Mouse (Mus musculus) lung, embryonic 15.5 days (tissue): Measurements from ENCODE around the gene Ddx11. TPM values are rescaled to one million over a fixed set of nuclear protein-coding genes. Genes with fewer than 3 reads are reported as not detected.

ENCODE experiments used
- ATAC-seq: fragments of 200-750 bp; cut with Nextera tagmentation; 2 replicates; pipeline ENCODE4 v1.8.0; 2017; ENCODE audit warnings: moderate number of reproducible peaks, borderline replicate concordance; ENCODE audit not compliant: low FRiP score, low TSS enrichment; ENCODE audit errors: extremely low read depth
- H3K27ac ChIP-seq: fragments of 300-500 bp; sonication (generic); 2 replicates; pipeline ENCODE4 v1.5.1; 2015; ENCODE audit warnings: moderate library complexity, mild to moderate bottlenecking, inconsistent platforms
- H3K27me3 ChIP-seq: fragments of 300-500 bp; sonication (generic); 2 replicates; pipeline ENCODE4 v1.6.1; 2015; ENCODE audit warnings: inconsistent platforms
- H3K36me3 ChIP-seq: fragments of 300-500 bp; sonication (generic); 2 replicates; pipeline ENCODE4 v1.6.1; 2015; ENCODE audit warnings: inconsistent platforms
- H3K4me1 ChIP-seq: fragments of 300-500 bp; sonication (generic); 2 replicates; pipeline ENCODE4 v1.6.1; 2015; ENCODE audit warnings: inconsistent platforms
- H3K4me2 ChIP-seq: fragments of 300-500 bp; sonication (generic); 2 replicates; pipeline ENCODE4 v1.6.1; 2015; ENCODE audit warnings: inconsistent platforms, mild to moderate bottlenecking, moderate library complexity
- H3K4me3 ChIP-seq: fragments of 300-500 bp; sonication (generic); 2 replicates; pipeline ENCODE4 v1.5.1; 2015; ENCODE audit warnings: mild to moderate bottlenecking, inconsistent platforms
- H3K9ac ChIP-seq: fragments of 300-500 bp; sonication (generic); 2 replicates; pipeline ENCODE4 v1.6.1; 2015; ENCODE audit warnings: inconsistent platforms
- H3K9me3 ChIP-seq: fragments of 300-500 bp; sonication (generic); 2 replicates; pipeline ENCODE4 v1.6.1; 2016; ENCODE audit warnings: inconsistent platforms
- WGBS: fragments of 180-500 bp; shearing (Covaris S2); methylation state at CpG from one replicate; pipeline ENCODE4 v1.1.7; 2015; 5-methylcytosine and 5-hydroxymethylcytosine counted together
- polyA plus RNA-seq: library from polyadenylated mRNA; unstranded; fragments of >200 nt; fragmentation: Nextera tagmentation; extraction: Ambion mirVana; gene quantifications from 2 replicates; pipeline ENCODE4 v1.2.1, GENCODE M21; 2015

Ddx11 gene
- 22.6 and 28.7 TPM in 2 replicates for polyA plus RNA-seq

- Histone ChIP-seq H3K4me1 (peaks cover 15% of the 10 kb centered on the region), H3K4me3 (peak within 1 kb of the TSS; percentile 85), H3K36me3 (peaks cover 33% of the 10 kb centered on the region), H3K9ac (peak within 1 kb of the TSS; percentile 79), H3K27ac (peak within 1 kb of the TSS; percentile 96), H3K9me3 (no peaks in the 10 kb centered on the region), H3K27me3 (no peaks in the 10 kb centered on the region), H3K4me2 (peak within 1 kb of the TSS; percentile 70)
- ATAC-seq = peak; percentile 83
- 4% methylated on average over 45 of the region's 45 CpGs for WGBS
Measured at GRCm38 (mm10) chr17:66123066-66123815, at the start of gene Ddx11. TSS of gene Ddx11 (plus strand) at chr17:66123520.

DNA sequence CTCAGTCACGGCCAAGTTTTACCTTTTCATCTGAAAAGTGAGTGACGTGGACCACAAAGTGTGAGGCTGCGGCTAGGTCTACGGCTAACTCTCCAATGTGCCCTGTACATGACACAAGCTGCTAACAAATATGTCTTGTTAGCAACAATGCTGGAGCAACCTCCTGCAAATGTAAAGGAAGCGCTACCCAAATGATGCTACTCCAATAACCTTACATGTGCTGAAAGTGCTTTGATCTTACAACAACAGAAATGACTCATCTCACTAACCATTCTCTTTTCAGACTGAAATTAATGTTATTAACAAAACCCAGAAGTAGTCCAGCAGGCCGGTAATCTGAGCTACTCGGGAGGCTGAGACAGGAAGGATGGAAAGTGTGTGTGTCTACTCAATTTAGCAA, 49.3 kb upstream of the Ddx11 start:
- no peak for ATAC-seq
- Histone ChIP-seq H3K36me3 (no peaks in the 10 kb centered on the region), H3K27me3 (no peaks in the 10 kb centered on the region), H3K27ac (no peak overlapping the region), H3K4me2 (no peak overlapping the region), H3K9me3 (no peaks in the 10 kb centered on the region), H3K4me3 (no peak overlapping the region), H3K9ac (no peak overlapping the region), H3K4me1 (peaks cover 23% of the 10 kb centered on the region; the same call in 1 of the 2 replicates)
- 85% methylated on average over 7 of the region's 7 CpGs for WGBS

- Histone ChIP-seq H3K9ac (peak overlapping the region; percentile 70), H3K36me3 (peaks cover 11% of the 10 kb centered on the region), H3K27me3 (no peaks in the 10 kb centered on the region), H3K4me1 (peaks cover 23% of the 10 kb centered on the region; the same call in 1 of the 2 replicates), H3K4me2 (peak overlapping the region; percentile 90), H3K9me3 (no peaks in the 10 kb centered on the region), H3K4me3 (peak overlapping the region; percentile 98), H3K27ac (no peak overlapping the region)
- 7% methylated on average over 12 of the region's 12 CpGs for WGBS
- no peak for ATAC-seq
Measured at GRCm38 (mm10) chr17:66075827-66076173, 47.5 kb upstream of the Ddx11 start.

GRCm38 (mm10) chr17:66076174-66076927, 47.0 kb upstream of the Ddx11 start:
- H3K9me3 ChIP-seq = no peaks in the 10 kb centered on the region
- H3K27ac ChIP-seq = peak overlapping the region; percentile 87
- peak overlapping the region; percentile 70 for H3K9ac ChIP-seq
- H3K4me3 ChIP-seq = peak overlapping the region; percentile 98
- H3K4me1 ChIP-seq = peaks cover 23% of the 10 kb centered on the region; the same call in 1 of the 2 replicates
- WGBS = under 1% methylated on average over 95 of the region's 95 CpGs
- H3K27me3 ChIP-seq = no peaks in the 10 kb centered on the region
- ATAC-seq = peak; percentile 89
- peaks cover 11% of the 10 kb centered on the region for H3K36me3 ChIP-seq
- peak overlapping the region; percentile 90 for H3K4me2 ChIP-seq

DNA sequence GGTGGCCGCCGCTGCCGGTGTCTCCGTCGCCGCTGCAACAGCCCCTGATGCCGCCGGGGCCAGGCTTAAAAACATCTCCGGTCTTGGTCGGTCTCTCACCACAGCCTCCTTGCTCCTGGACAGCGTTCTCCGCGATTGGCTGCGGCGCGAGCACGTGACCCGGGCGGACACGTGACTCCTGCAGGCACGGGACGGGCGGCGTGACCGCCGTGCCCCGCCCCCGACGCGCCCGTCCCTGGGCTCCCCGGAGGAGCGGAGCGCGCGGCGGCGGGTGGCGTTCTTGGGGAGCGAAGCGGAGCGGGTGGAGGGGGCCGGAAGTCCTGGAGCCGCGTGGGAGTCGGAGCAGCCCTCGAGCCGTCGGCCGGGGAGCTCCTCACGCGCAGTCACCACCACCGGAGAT, 46.4 kb upstream of the Ddx11 start, which contains the start of gene Ankrd12:
Gene Ankrd12 (minus strand): TSS at position 156 of the 400 bp plus-strand sequence.
- 2% methylated on average over 53 of the region's 53 CpGs for WGBS
- Histone ChIP-seq H3K4me1 (peaks cover 23% of the 10 kb centered on the region; the same call in 1 of the 2 replicates), H3K27ac (peak within 1 kb of the TSS; percentile 87), H3K36me3 (peaks cover 11% of the 10 kb centered on the region), H3K9me3 (no peaks in the 10 kb centered on the region), H3K4me3 (peak within 1 kb of the TSS; percentile 98), H3K4me2 (peak within 1 kb of the TSS; percentile 90), H3K9ac (peak within 1 kb of the TSS; percentile 70), H3K27me3 (no peaks in the 10 kb centered on the region)
- peak; percentile 99 for ATAC-seq

DNA sequence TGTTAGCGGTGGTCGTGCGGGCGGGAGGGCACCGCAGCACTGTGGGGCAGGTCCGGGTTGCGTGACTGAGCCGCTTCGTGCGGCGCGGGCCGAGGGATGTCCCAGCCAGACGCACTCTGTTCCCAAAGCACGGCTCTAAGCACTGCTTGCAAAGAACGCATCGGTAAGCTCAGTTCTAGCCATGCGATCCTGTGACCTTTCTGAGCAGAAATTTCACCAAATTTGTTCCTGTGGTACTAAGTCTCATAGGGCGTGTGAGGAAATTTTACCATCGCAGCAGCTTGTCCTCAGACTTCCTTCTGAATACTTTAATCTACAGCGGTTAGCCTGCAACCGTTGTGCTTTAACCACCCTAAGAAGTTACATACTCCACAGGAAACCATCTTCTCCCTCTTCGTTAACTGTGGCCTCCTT, 45.9 kb upstream of the Ddx11 start:
- peak overlapping the region; percentile 87 for H3K27ac ChIP-seq
- H3K4me1 ChIP-seq = peaks cover 23% of the 10 kb centered on the region; the same call in 1 of the 2 replicates
- H3K4me3 ChIP-seq = peak overlapping the region; percentile 98
- ATAC-seq = peak; percentile 58; the same call in 1 of the 2 replicates
- no peaks in the 10 kb centered on the region for H3K9me3 ChIP-seq
- H3K36me3 ChIP-seq = peaks cover 11% of the 10 kb centered on the region
- WGBS = under 1% methylated on average over 23 of the region's 23 CpGs
- no peaks in the 10 kb centered on the region for H3K27me3 ChIP-seq
- peak overlapping the region; percentile 90 for H3K4me2 ChIP-seq
- peak overlapping the region; percentile 70 for H3K9ac ChIP-seq

- WGBS = 74% methylated on average over 1 of the region's 1 CpGs
- Histone ChIP-seq H3K9me3 (no peaks in the 10 kb centered on the region), H3K4me2 (no peak overlapping the region), H3K4me1 (no peaks in the 10 kb centered on the region), H3K27ac (no peak overlapping the region), H3K36me3 (peaks cover 40% of the 10 kb centered on the region), H3K9ac (no peak overlapping the region), H3K4me3 (no peak overlapping the region), H3K27me3 (no peaks in the 10 kb centered on the region)
- ATAC-seq = no peak
Measured at GRCm38 (mm10) chr17:66084486-66084885, 38.8 kb upstream of the Ddx11 start.

GRCm38 (mm10) chr17:66085038-66085437, 38.3 kb upstream of the Ddx11 start:
- H3K4me3 ChIP-seq = no peak overlapping the region
- WGBS = 85% methylated on average over 1 of the region's 1 CpGs
- no peak overlapping the region for H3K27ac ChIP-seq
- no peak overlapping the region for H3K9ac ChIP-seq
- H3K27me3 ChIP-seq = no peaks in the 10 kb centered on the region
- no peaks in the 10 kb centered on the region for H3K9me3 ChIP-seq
- no peaks in the 10 kb centered on the region for H3K4me1 ChIP-seq
- no peak overlapping the region for H3K4me2 ChIP-seq
- peaks cover 39% of the 10 kb centered on the region for H3K36me3 ChIP-seq
- no peak for ATAC-seq

DNA sequence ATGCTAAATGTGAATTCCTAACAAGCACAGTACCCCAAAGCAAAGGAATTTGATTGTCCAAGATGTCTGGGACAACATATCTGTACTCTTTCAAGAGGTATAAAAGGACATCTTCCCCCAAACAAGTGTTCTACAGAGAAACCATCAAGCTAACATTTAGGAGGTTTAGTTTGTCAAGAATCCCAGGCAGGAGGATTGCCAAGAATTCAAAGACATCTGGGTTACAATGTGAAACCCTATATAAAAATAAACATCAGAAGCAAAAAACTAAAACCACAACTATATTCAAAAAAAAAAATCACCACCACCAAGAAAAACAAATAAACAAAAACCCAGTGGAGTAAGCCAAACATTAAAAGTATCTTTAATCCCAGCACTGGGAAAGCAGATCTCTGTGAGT, 33.1 kb upstream of the Ddx11 start:
- no peak overlapping the region for H3K4me2 ChIP-seq
- H3K27me3 ChIP-seq = no peaks in the 10 kb centered on the region
- ATAC-seq = no peak
- H3K4me1 ChIP-seq = no peaks in the 10 kb centered on the region
- peaks cover 38% of the 10 kb centered on the region for H3K36me3 ChIP-seq
- no peaks in the 10 kb centered on the region for H3K9me3 ChIP-seq
- H3K4me3 ChIP-seq = no peak overlapping the region
- no peak overlapping the region for H3K27ac ChIP-seq
- H3K9ac ChIP-seq = no peak overlapping the region

DNA sequence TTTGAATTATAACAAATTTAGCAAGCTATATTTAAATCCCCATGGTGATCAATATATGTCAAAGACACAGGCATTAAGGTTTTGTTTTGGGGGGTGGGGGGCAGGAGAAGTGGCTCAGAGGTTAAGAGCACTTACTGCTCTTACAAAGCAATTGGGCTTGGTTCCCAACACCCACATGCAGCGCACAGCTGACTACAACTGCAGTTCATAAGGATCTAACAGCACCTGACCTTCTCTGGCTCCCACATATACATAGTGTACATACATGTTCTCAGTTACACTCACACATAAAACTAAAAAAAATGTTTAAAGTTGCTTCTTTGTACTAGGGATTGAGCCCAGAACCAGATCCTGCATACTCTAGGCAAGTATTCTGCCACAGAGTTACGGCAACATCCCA, 31.9 kb upstream of the Ddx11 start:
- no peak overlapping the region for H3K27ac ChIP-seq
- no peak for ATAC-seq
- 85% methylated on average over 2 of the region's 2 CpGs for WGBS
- H3K9ac ChIP-seq = no peak overlapping the region
- no peaks in the 10 kb centered on the region for H3K4me1 ChIP-seq
- H3K36me3 ChIP-seq = peaks cover 26% of the 10 kb centered on the region
- no peaks in the 10 kb centered on the region for H3K27me3 ChIP-seq
- H3K4me3 ChIP-seq = no peak overlapping the region
- no peaks in the 10 kb centered on the region for H3K9me3 ChIP-seq
- H3K4me2 ChIP-seq = no peak overlapping the region

DNA sequence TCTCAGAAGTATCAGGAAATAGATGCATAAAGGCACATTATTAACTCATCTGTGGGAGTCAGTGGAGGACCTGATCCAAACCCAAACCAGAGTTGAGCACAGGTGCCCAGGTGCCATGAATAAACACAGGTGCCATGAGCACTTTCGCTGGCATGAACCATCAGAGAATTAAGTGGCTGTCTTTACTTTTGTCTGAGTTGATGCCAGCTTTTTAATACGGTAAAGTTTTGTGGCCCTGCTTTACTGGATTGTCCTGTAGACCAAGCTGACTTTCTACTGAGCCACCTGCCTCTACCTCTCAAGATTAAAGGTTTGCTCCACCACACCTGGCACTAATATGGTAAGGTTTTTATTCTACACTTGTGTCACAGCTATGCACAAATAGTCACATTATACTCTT, 31.3 kb upstream of the Ddx11 start:
- Histone ChIP-seq H3K4me3 (no peak overlapping the region), H3K9me3 (no peaks in the 10 kb centered on the region), H3K4me2 (no peak overlapping the region), H3K36me3 (peaks cover 22% of the 10 kb centered on the region), H3K27me3 (no peaks in the 10 kb centered on the region), H3K27ac (no peak overlapping the region), H3K4me1 (no peaks in the 10 kb centered on the region), H3K9ac (no peak overlapping the region)
- ATAC-seq = no peak
- WGBS = 82% methylated on average over 2 of the region's 2 CpGs

DNA sequence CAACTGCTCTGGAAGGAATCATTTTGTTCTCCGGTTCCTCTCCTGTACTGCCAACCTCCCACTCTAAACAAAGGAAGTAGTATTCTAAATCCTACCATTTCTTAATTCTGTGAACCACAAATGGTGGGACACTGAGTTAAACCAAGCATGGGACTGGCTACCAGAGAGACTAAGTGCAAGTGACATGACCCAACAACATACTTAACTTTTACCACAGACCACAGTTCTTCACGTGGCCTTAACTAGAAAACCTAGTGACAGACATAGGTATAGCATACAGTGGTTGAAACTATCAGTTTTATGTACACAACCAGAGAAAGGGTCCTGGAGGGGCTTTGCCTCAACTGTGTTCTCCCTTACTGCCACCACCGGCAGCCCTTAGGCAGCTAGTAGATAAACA, 30.7 kb upstream of the Ddx11 start:
- no peak for ATAC-seq
- Histone ChIP-seq H3K4me3 (no peak overlapping the region), H3K36me3 (peaks cover 18% of the 10 kb centered on the region), H3K9me3 (no peaks in the 10 kb centered on the region), H3K4me1 (no peaks in the 10 kb centered on the region), H3K27ac (no peak overlapping the region), H3K4me2 (no peak overlapping the region), H3K9ac (no peak overlapping the region), H3K27me3 (no peaks in the 10 kb centered on the region)
- 69% methylated on average over 3 of the region's 3 CpGs for WGBS
